Mouse (Mus musculus) kidney, embryonic 15.5 days (tissue): ENCODE measurements around the gene Nox4. TPM values are rescaled to one million over a fixed set of nuclear protein-coding genes. Genes with fewer than 3 reads are reported as not detected.

ENCODE experiments used
- ATAC-seq: fragments of 200-750 bp; cut with Nextera tagmentation; replicated peaks from 2 replicates; pipeline ENCODE4 v1.8.0; 2017; ENCODE audit warnings: moderate TSS enrichment; ENCODE audit not compliant: low FRiP score
- H3K27ac ChIP-seq: fragments of 300-500 bp; sonication (generic); 2 replicates; pipeline ENCODE4 v1.5.1; 2015; ENCODE audit warnings: mild to moderate bottlenecking, inconsistent platforms
- H3K27me3 ChIP-seq: fragments of 300-500 bp; sonication (generic); 2 replicates; pipeline ENCODE4 v1.6.1; 2015; ENCODE audit warnings: inconsistent platforms
- H3K36me3 ChIP-seq: fragments of 300-500 bp; sonication (generic); 2 replicates; pipeline ENCODE4 v1.6.1; 2015; ENCODE audit warnings: inconsistent platforms
- H3K4me1 ChIP-seq: fragments of 300-500 bp; sonication (generic); 2 replicates; pipeline ENCODE4 v1.6.1; 2015; ENCODE audit warnings: inconsistent platforms
- H3K4me2 ChIP-seq: fragments of 300-500 bp; sonication (generic); 2 replicates; pipeline ENCODE4 v1.6.1; 2015; ENCODE audit warnings: moderate library complexity, mild to moderate bottlenecking, inconsistent platforms
- H3K4me3 ChIP-seq: fragments of 300-500 bp; sonication (generic); replicated peaks from 2 replicates; pipeline ENCODE4 v1.5.1; 2015; ENCODE audit warnings: mild to moderate bottlenecking, inconsistent platforms
- H3K9ac ChIP-seq: fragments of 300-500 bp; sonication (generic); 2 replicates; pipeline ENCODE4 v1.6.1; 2015; ENCODE audit warnings: mild to moderate bottlenecking, inconsistent platforms
- H3K9me3 ChIP-seq: fragments of 300-500 bp; sonication (generic); replicated peaks from 2 replicates; pipeline ENCODE4 v1.6.1; 2016; ENCODE audit warnings: inconsistent platforms
- WGBS: fragments of 180-500 bp; shearing (Covaris S2); methylation state at CpG from one replicate; pipeline ENCODE4 v1.1.7; 2015; ENCODE audit warnings: mixed read lengths; 5-methylcytosine and 5-hydroxymethylcytosine counted together
- polyA plus RNA-seq: library from polyadenylated mRNA; unstranded; fragments of >200 nt; fragmentation: Nextera tagmentation; extraction: Ambion mirVana; gene quantifications from 2 replicates; pipeline ENCODE4 v1.2.1, GENCODE M21; 2015

Nox4 gene
- polyA plus RNA-seq, 1 experiment from 2014 or later = 5.6 TPM

GRCm38 (mm10) chr7:87277225-87277624 lies 31.3 kb downstream of the Nox4 start:
- no peaks in the 10 kb centered on the region for H3K27me3 ChIP-seq
- no peaks in the 10 kb centered on the region for H3K4me1 ChIP-seq
- H3K4me2 ChIP-seq = no peak overlapping the region
- H3K9me3 ChIP-seq = no peaks in the 10 kb centered on the region
- no peak; the same call in 1 of the 2 replicates for ATAC-seq
- H3K36me3 ChIP-seq = no peaks in the 10 kb centered on the region
- no peak overlapping the region for H3K27ac ChIP-seq
- no peak overlapping the region for H3K4me3 ChIP-seq
- WGBS = 0% methylated on average over 1 of the region's 1 CpGs
- no peak overlapping the region for H3K9ac ChIP-seq

GRCm38 (mm10) chr7:87303726-87304315 lies 57.9 kb downstream of the Nox4 start:
- Histone ChIP-seq H3K9me3 (no peaks in the 10 kb centered on the region), H3K4me3 (no peak overlapping the region), H3K4me2 (no peak overlapping the region), H3K27me3 (no peaks in the 10 kb centered on the region), H3K9ac (no peak overlapping the region), H3K4me1 (no peaks in the 10 kb centered on the region), H3K27ac (no peak overlapping the region), H3K36me3 (no peaks in the 10 kb centered on the region)
- no peak for ATAC-seq
- 87% methylated on average over 1 of the region's 1 CpGs for WGBS

- H3K4me1 ChIP-seq = no peaks in the 10 kb centered on the region
- no peak overlapping the region for H3K4me3 ChIP-seq
- no peak overlapping the region for H3K27ac ChIP-seq
- no peaks in the 10 kb centered on the region for H3K27me3 ChIP-seq
- no peaks in the 10 kb centered on the region for H3K36me3 ChIP-seq
- H3K4me2 ChIP-seq = no peak overlapping the region
- H3K9ac ChIP-seq = no peak overlapping the region
- WGBS = 83% methylated on average over 3 of the region's 3 CpGs
- H3K9me3 ChIP-seq = no peaks in the 10 kb centered on the region
- no peak for ATAC-seq
Observed at GRCm38 (mm10) chr7:87321571-87321970, 75.7 kb downstream of the Nox4 start.

- H3K36me3 ChIP-seq = no peaks in the 10 kb centered on the region
- H3K9me3 ChIP-seq = no peaks in the 10 kb centered on the region
- H3K27ac ChIP-seq = no peak overlapping the region
- no peak for ATAC-seq
- no peak overlapping the region for H3K4me3 ChIP-seq
- H3K27me3 ChIP-seq = no peaks in the 10 kb centered on the region
- no peak overlapping the region for H3K9ac ChIP-seq
- WGBS = 83% methylated on average over 1 of the region's 1 CpGs
- H3K4me2 ChIP-seq = no peak overlapping the region
- H3K4me1 ChIP-seq = no peaks in the 10 kb centered on the region
Observed at GRCm38 (mm10) chr7:87322085-87322484, 76.2 kb downstream of the Nox4 start.

GRCm38 (mm10) chr7:87330782-87331558 lies 85.1 kb downstream of the Nox4 start:
- H3K27me3 ChIP-seq = no peaks in the 10 kb centered on the region
- H3K4me2 ChIP-seq = no peak overlapping the region
- no peaks in the 10 kb centered on the region for H3K9me3 ChIP-seq
- H3K27ac ChIP-seq = no peak overlapping the region
- no peaks in the 10 kb centered on the region for H3K36me3 ChIP-seq
- no peak overlapping the region for H3K4me3 ChIP-seq
- H3K4me1 ChIP-seq = no peaks in the 10 kb centered on the region
- no peak for ATAC-seq
- no peak overlapping the region for H3K9ac ChIP-seq
- 90% methylated on average over 5 of the region's 5 CpGs for WGBS

- Histone ChIP-seq H3K4me3 (no peak overlapping the region), H3K9ac (no peak overlapping the region), H3K4me2 (no peak overlapping the region), H3K36me3 (no peaks in the 10 kb centered on the region), H3K4me1 (no peaks in the 10 kb centered on the region), H3K27me3 (no peaks in the 10 kb centered on the region), H3K9me3 (no peaks in the 10 kb centered on the region), H3K27ac (no peak overlapping the region)
- WGBS = 80% methylated on average over 3 of the region's 3 CpGs
- ATAC-seq = no peak
Observed at GRCm38 (mm10) chr7:87345598-87345997, 99.7 kb downstream of the Nox4 start.

GRCm38 (mm10) chr7:87352818-87353217 lies 106.9 kb downstream of the Nox4 start:
- Histone ChIP-seq H3K4me2 (no peak overlapping the region), H3K4me3 (no peak overlapping the region), H3K27ac (no peak overlapping the region), H3K36me3 (no peaks in the 10 kb centered on the region), H3K9ac (no peak overlapping the region), H3K27me3 (no peaks in the 10 kb centered on the region), H3K4me1 (no peaks in the 10 kb centered on the region), H3K9me3 (no peaks in the 10 kb centered on the region)
- WGBS = 40% methylated on average over 2 of the region's 2 CpGs
- no peak for ATAC-seq

- H3K27me3 ChIP-seq = no peaks in the 10 kb centered on the region
- no peaks in the 10 kb centered on the region for H3K9me3 ChIP-seq
- no peaks in the 10 kb centered on the region for H3K4me1 ChIP-seq
- H3K4me3 ChIP-seq = no peak overlapping the region
- no peak for ATAC-seq
- H3K4me2 ChIP-seq = no peak overlapping the region
- no peak overlapping the region for H3K9ac ChIP-seq
- H3K27ac ChIP-seq = no peak overlapping the region
- no peaks in the 10 kb centered on the region for H3K36me3 ChIP-seq
Observed at GRCm38 (mm10) chr7:87367834-87368233, 121.9 kb downstream of the Nox4 start.

- ATAC-seq = no peak
- Histone ChIP-seq H3K36me3 (no peaks in the 10 kb centered on the region), H3K27ac (no peak overlapping the region), H3K4me1 (no peaks in the 10 kb centered on the region), H3K9ac (no peak overlapping the region), H3K4me3 (no peak overlapping the region), H3K4me2 (no peak overlapping the region), H3K9me3 (no peaks in the 10 kb centered on the region), H3K27me3 (no peaks in the 10 kb centered on the region)
- 70% methylated on average over 1 of the region's 1 CpGs for WGBS
Observed at GRCm38 (mm10) chr7:87369131-87369530, 123.2 kb downstream of the Nox4 start.

- H3K9me3 ChIP-seq = no peaks in the 10 kb centered on the region
- no peak overlapping the region for H3K27ac ChIP-seq
- WGBS = 88% methylated on average over 2 of the region's 2 CpGs
- ATAC-seq = no peak
- H3K4me1 ChIP-seq = no peaks in the 10 kb centered on the region
- H3K4me3 ChIP-seq = no peak overlapping the region
- no peaks in the 10 kb centered on the region for H3K36me3 ChIP-seq
- H3K27me3 ChIP-seq = no peaks in the 10 kb centered on the region
- H3K9ac ChIP-seq = no peak overlapping the region
- no peak overlapping the region for H3K4me2 ChIP-seq
Observed at GRCm38 (mm10) chr7:87370789-87371188, 124.9 kb downstream of the Nox4 start.

GRCm38 (mm10) chr7:87371316-87371715 lies 125.4 kb downstream of the Nox4 start:
- Histone ChIP-seq H3K27me3 (no peaks in the 10 kb centered on the region), H3K4me1 (no peaks in the 10 kb centered on the region), H3K4me2 (no peak overlapping the region), H3K4me3 (no peak overlapping the region), H3K9ac (no peak overlapping the region), H3K36me3 (no peaks in the 10 kb centered on the region), H3K27ac (no peak overlapping the region), H3K9me3 (no peaks in the 10 kb centered on the region)
- no peak for ATAC-seq
- 90% methylated on average over 2 of the region's 2 CpGs for WGBS

- Histone ChIP-seq H3K4me2 (no peak overlapping the region), H3K27me3 (no peaks in the 10 kb centered on the region), H3K4me1 (no peaks in the 10 kb centered on the region), H3K9me3 (no peaks in the 10 kb centered on the region), H3K27ac (no peak overlapping the region), H3K4me3 (no peak overlapping the region), H3K9ac (no peak overlapping the region), H3K36me3 (no peaks in the 10 kb centered on the region)
- ATAC-seq = no peak
Observed at GRCm38 (mm10) chr7:87374322-87374721, 128.4 kb downstream of the Nox4 start.

- H3K9me3 ChIP-seq = no peaks in the 10 kb centered on the region
- H3K27me3 ChIP-seq = no peaks in the 10 kb centered on the region
- no peak overlapping the region for H3K4me2 ChIP-seq
- no peak overlapping the region for H3K9ac ChIP-seq
- H3K36me3 ChIP-seq = no peaks in the 10 kb centered on the region
- no peaks in the 10 kb centered on the region for H3K4me1 ChIP-seq
- 76% methylated on average over 2 of the region's 2 CpGs for WGBS
- no peak overlapping the region for H3K4me3 ChIP-seq
- no peak overlapping the region for H3K27ac ChIP-seq
- no peak for ATAC-seq
Observed at GRCm38 (mm10) chr7:87374935-87375334, 129.0 kb downstream of the Nox4 start.
